Mouse (Mus musculus) neural tube, embryonic 12.5 days (tissue): Measurements from ENCODE around the gene Ap5z1. TPM values are rescaled to one million over a fixed set of nuclear protein-coding genes. Genes with fewer than 3 reads are reported as not detected.

Experiments
- ATAC-seq: fragments of 200-750 bp; cut with Nextera tagmentation; 2 replicates; pipeline ENCODE4 v1.8.0; 2017; ENCODE audit warnings: low read depth, mild to moderate bottlenecking, moderate TSS enrichment, moderate library complexity; ENCODE audit not compliant: low FRiP score
- H3K27ac ChIP-seq: fragments of 300-500 bp; sonication (generic); 2 replicates; pipeline ENCODE4 v1.5.1; 2016
- H3K27me3 ChIP-seq: fragments of 300-500 bp; sonication (generic); replicated peaks from 2 replicates; pipeline ENCODE4 v1.6.1; 2016; ENCODE audit warnings: mild to moderate bottlenecking
- H3K36me3 ChIP-seq: fragments of 300-500 bp; sonication (generic); 2 replicates; pipeline ENCODE4 v1.6.1; 2016; ENCODE audit warnings: mild to moderate bottlenecking
- H3K4me1 ChIP-seq: fragments of 300-500 bp; sonication (generic); 2 replicates; pipeline ENCODE4 v1.6.1; 2016
- H3K4me2 ChIP-seq: fragments of 300-500 bp; sonication (generic); replicated peaks from 2 replicates; pipeline ENCODE4 v1.6.1; 2016; ENCODE audit warnings: mild to moderate bottlenecking
- H3K4me3 ChIP-seq: fragments of 300-500 bp; sonication (generic); 2 replicates; pipeline ENCODE4 v1.5.1; 2016
- H3K9ac ChIP-seq: fragments of 300-500 bp; sonication (generic); 2 replicates; pipeline ENCODE4 v1.6.1; 2016; ENCODE audit warnings: mild to moderate bottlenecking
- H3K9me3 ChIP-seq: fragments of 300-500 bp; sonication (generic); 2 replicates; pipeline ENCODE4 v1.6.1; 2016; ENCODE audit warnings: mild to moderate bottlenecking
- WGBS: fragments of 180-500 bp; shearing (Covaris S2); methylation state at CpG from one replicate; pipeline ENCODE4 v1.1.7; 2016; 5-methylcytosine and 5-hydroxymethylcytosine counted together
- polyA plus RNA-seq: library from polyadenylated mRNA; unstranded; fragments of >200 nt; fragmentation: Nextera tagmentation; extraction: Ambion mirVana; gene quantifications from 2 replicates; pipeline ENCODE4 v1.2.1, GENCODE M21; 2016

The Ap5z1 gene
- polyA plus RNA-seq, 1 experiment from 2014 or later = 17.7 TPM

DNA sequence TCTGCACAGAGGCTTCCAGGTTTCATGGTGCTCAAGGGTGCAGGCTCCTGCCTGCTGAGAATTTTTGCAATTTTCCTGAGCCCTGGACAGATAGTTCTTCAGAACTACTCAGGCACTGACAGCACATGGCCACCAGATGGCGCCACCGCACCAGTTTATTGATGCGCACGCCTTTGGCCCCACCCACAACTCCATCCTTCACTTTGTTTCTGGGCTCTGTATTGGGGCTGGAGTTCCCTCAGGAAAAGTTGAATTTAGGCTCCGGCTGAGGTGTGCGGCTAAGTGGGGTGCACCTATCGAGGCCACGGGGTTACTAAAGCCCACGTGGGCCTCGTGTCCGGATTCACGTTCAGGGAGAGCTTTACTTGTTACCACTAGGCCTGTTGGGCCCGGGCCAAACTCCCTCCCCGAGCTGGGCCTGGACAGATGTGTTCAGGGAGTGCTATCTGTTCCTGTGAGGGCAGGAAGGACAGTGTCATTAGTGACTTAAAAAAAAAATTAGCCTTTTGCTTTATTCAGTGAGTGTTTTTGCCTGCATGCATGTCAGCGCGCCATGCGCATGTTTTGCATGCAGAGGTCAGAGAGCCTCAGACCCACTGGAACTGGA, 15.2 kb downstream of the Ap5z1 start:
- WGBS = 32% methylated on average over 17 of the region's 17 CpGs
- Histone ChIP-seq H3K9ac (no peak overlapping the region), H3K27ac (no peak overlapping the region), H3K36me3 (peaks cover 15% of the 10 kb centered on the region), H3K4me3 (no peak overlapping the region), H3K4me1 (peaks cover 4% of the 10 kb centered on the region; the same call in 1 of the 2 replicates), H3K4me2 (peak overlapping the region; percentile 43), H3K27me3 (no peaks in the 10 kb centered on the region), H3K9me3 (no peaks in the 10 kb centered on the region)
- ATAC-seq = peak; percentile 43

DNA sequence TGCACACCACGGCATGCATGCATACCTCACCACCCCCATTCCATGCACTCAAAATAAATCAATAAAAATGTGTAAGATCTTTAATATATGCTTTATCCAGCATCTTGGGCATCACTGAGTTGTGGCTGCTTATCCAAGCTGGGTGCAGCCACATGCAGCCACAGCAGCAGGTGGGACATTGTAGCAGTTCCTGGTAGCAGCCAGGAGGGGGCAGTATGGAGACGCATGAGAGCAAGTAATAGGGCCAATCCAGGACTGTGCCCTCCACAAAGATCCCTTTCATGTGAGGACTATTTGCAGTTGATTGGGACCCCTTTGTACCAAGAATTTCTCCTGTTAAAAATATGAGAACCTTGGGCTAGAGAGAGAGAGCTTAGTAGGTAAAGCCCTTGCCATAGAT, 18.8 kb downstream of the Ap5z1 start:
- H3K27ac ChIP-seq = no peak overlapping the region
- no peaks in the 10 kb centered on the region for H3K9me3 ChIP-seq
- 79% methylated on average over 2 of the region's 2 CpGs for WGBS
- no peak overlapping the region for H3K9ac ChIP-seq
- peaks cover 3% of the 10 kb centered on the region; the same call in 1 of the 2 replicates for H3K4me1 ChIP-seq
- H3K27me3 ChIP-seq = no peaks in the 10 kb centered on the region
- H3K36me3 ChIP-seq = no peaks in the 10 kb centered on the region
- no peak overlapping the region for H3K4me3 ChIP-seq
- no peak for ATAC-seq
- no peak overlapping the region for H3K4me2 ChIP-seq

DNA sequence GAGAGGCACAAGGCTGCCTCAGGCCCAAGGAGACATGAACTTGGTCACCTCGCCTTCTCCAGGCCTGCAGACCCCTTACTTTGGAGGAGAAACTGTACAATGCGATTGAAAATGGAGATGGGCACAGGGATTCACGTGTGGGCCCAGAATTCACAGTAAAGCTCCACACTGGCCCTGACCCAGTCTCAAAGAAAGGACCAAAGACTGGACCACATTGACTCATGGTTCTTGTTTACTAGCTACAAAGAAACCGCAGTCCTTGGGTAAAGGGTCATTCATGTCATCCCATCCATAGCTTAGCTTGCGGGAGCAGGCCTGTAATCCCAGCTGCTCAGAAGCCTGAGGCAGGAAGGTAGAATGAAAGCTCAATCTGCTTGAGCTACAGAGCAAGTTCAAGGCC, 19.8 kb downstream of the Ap5z1 start:
- Histone ChIP-seq H3K4me1 (peaks cover 3% of the 10 kb centered on the region; the same call in 1 of the 2 replicates), H3K27ac (no peak overlapping the region), H3K4me2 (no peak overlapping the region), H3K36me3 (0 out of 2 replicates have a peak, but pooled peaks cover 3% of the 10 kb centered on the region), H3K9ac (no peak overlapping the region), H3K4me3 (no peak overlapping the region), H3K9me3 (no peaks in the 10 kb centered on the region), H3K27me3 (no peaks in the 10 kb centered on the region)
- ATAC-seq = no peak
- 94% methylated on average over 5 of the region's 5 CpGs for WGBS

DNA sequence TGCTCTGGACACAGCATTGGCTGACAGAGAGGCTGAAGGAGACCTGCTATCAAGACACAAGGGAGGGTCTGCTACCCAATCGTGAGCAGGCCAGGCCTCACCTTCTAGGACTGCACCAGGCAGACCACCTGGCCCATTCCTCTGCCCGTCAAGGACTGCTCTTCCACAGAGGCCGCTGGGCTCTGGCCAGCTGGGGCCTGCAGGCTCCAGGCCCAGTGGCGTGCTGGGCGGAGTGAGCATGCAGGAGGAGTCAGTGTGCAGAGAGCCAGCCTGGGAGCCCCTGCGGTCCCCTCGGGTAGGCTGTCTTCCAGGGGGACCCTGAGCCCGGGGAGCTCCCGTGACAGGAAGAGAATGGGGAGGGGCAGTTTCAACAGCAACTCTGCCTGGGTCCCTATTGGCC, 22.9 kb downstream of the Ap5z1 start:
- Histone ChIP-seq H3K4me1 (no peaks in the 10 kb centered on the region), H3K4me2 (no peak overlapping the region), H3K4me3 (no peak overlapping the region), H3K27me3 (no peaks in the 10 kb centered on the region), H3K9me3 (no peaks in the 10 kb centered on the region), H3K9ac (no peak overlapping the region), H3K27ac (no peak overlapping the region), H3K36me3 (0 out of 2 replicates have a peak, but pooled peaks cover 3% of the 10 kb centered on the region)
- no peak for ATAC-seq
- 63% methylated on average over 9 of the region's 9 CpGs for WGBS

DNA sequence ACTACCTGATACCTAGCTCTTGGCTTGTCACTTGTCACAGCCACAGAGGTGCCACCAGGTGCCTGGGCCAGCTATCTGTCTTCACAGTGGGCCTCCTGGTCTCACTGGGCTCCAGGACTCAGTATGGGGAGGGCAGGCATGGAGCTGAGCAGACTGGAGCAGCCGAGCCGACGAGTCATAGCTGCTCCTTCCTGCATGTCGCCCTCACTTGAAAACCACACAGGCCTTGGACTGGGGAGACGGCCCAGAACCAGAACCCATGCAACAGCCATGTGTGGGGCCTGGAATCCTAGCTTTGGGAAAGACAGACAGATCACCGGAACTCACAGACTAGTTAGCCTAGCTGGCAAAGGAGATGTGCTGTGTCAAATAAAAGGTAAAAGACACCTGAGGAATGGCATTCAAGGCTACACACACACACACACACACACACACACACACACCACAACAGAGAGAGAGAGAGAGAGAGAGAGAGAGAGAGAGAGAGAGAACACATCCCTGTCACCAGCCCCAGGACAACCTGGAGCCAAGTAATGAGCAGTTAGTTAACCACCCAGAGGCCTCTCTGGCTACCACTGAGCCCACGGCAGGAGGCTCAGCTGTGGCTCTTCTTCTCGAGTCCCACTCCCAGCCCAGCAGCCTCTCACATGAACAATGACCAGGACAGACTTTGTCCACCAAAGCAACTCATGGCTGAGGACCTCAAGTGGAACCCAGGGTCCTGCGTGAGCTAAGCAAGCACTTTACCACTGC, 26.4 kb downstream of the Ap5z1 start:
- Histone ChIP-seq H3K9me3 (no peaks in the 10 kb centered on the region), H3K9ac (no peak overlapping the region), H3K36me3 (0 out of 2 replicates have a peak, but pooled peaks cover 3% of the 10 kb centered on the region), H3K4me2 (no peak overlapping the region), H3K4me1 (no peaks in the 10 kb centered on the region), H3K27ac (no peak overlapping the region), H3K4me3 (no peak overlapping the region), H3K27me3 (no peaks in the 10 kb centered on the region)
- WGBS = 78% methylated on average over 9 of the region's 9 CpGs
- ATAC-seq = no peak

DNA sequence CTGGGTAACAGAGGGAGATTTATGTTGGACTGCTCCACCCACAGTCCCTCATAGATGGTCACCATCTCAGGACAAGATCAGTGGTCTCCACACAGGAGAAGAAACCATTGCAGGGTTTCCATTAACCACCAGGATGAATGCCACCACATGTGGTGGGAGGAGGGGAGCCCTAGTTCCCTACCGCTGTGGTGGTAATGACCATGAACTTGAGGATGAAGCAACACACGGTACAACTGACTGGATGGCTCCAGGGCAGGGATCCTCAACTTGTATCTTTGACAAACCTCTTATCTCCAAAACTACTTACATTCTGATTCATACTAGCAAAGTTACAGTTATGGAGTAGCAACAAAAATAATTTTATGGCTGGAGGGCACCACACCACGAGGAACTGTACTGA, 29.6 kb downstream of the Ap5z1 start:
- Histone ChIP-seq H3K4me2 (no peak overlapping the region), H3K4me3 (no peak overlapping the region), H3K9ac (no peak overlapping the region), H3K4me1 (no peaks in the 10 kb centered on the region), H3K27me3 (no peaks in the 10 kb centered on the region), H3K9me3 (no peaks in the 10 kb centered on the region), H3K27ac (no peak overlapping the region), H3K36me3 (0 out of 2 replicates have a peak, but pooled peaks cover 2% of the 10 kb centered on the region)
- WGBS = 77% methylated on average over 3 of the region's 3 CpGs
- ATAC-seq = no peak

DNA sequence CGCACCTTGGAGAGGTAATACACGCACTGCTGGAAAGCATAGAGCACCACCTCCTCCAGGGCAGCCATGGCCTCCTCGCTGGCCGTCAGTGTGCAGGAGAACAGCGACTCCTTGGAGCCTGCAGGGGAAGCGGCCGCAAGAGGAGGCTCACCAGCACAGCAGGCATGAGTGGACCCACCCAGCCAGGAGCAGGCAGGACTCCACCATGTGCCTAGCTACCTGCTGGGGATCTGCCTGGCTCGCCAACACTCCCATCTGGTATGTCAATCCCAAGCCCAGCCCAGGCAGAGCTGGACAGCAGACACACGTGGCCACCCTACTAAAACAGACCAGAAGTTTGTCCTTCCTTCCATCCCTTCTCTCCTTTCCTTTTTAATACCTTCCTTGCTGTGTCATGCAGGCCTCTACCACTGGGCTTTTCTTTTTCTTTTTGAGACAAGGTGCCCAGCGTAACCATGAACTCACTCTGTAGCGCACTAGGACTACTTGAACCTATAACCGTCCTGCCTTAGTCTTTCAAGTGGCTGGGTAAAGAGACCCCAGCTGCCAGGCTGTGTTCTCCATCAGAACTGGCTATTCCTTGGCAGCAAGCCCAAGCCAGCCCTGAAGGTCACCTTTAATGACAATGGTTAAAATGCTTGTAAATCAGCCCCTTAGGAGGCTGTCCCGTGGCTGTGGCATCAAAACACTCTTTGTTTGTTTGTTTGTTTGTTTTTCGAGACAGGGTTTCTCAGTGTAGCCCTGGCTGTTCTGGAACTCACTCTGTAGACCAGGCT, 31.8 kb downstream of the Ap5z1 start:
- Histone ChIP-seq H3K9ac (no peak overlapping the region), H3K4me2 (no peak overlapping the region), H3K9me3 (no peaks in the 10 kb centered on the region), H3K27ac (no peak overlapping the region), H3K27me3 (no peaks in the 10 kb centered on the region), H3K4me1 (peaks cover 7% of the 10 kb centered on the region; the same call in 1 of the 2 replicates), H3K36me3 (no peaks in the 10 kb centered on the region), H3K4me3 (no peak overlapping the region)
- no peak for ATAC-seq
- 55% methylated on average over 14 of the region's 14 CpGs for WGBS

DNA sequence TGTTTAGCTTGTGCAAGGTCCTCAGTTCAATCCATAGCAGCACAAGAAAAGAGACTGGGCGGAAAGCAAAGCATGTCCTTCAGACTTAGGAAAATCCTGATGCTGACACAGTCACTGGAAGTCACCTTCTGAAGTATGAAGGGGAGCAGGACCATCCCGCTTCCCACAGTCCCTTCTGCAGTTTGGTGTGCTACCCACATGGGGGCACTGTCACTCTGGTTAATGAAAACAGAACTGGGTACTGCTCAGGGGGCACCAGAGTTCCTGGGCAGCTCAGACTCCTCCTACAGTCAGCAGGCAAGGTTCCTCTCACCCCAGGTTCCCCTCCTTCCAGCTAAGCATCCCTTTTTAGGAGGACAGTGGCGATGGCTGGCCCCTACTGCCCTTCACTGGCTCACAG, 35.2 kb downstream of the Ap5z1 start:
- H3K9ac ChIP-seq = no peak overlapping the region
- WGBS = 52% methylated on average over 3 of the region's 3 CpGs

DNA sequence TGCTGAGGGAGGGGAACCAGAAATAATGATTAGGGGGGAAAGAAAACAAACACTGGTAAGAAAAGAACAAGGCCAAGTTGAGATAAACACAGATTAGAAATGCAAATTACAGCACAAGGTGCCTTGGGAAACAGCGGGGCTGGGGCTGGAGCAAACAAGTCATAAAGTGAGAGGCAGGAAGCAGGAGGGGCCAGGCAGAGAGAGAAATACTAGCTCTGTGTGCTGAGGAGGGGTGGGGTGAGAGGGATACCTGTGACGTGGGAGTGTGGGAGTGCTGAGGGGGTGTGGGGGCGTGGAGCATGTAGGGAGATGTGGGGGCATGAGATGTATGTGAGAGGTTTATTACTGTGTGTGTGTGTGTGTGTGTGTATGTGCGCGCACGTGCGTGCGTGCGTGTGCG, 37.2 kb downstream of the Ap5z1 start:
- ATAC-seq = no peak
- Histone ChIP-seq H3K27me3 (no peaks in the 10 kb centered on the region), H3K36me3 (no peaks in the 10 kb centered on the region), H3K27ac (no peak overlapping the region), H3K9me3 (no peaks in the 10 kb centered on the region), H3K9ac (no peak overlapping the region; the same call in 1 of the 2 replicates), H3K4me1 (peaks cover 11% of the 10 kb centered on the region; the same call in 1 of the 2 replicates), H3K4me3 (no peak overlapping the region), H3K4me2 (no peak overlapping the region)
- WGBS = 71% methylated on average over 10 of the region's 10 CpGs

More for the DNA sequence above, 35.2 kb downstream of the Ap5z1 start:
- no peak for ATAC-seq
- peaks cover 11% of the 10 kb centered on the region; the same call in 1 of the 2 replicates for H3K4me1 ChIP-seq
- H3K27me3 ChIP-seq = no peaks in the 10 kb centered on the region
- H3K27ac ChIP-seq = no peak overlapping the region
- H3K36me3 ChIP-seq = no peaks in the 10 kb centered on the region
- H3K4me2 ChIP-seq = no peak overlapping the region
- H3K9me3 ChIP-seq = no peaks in the 10 kb centered on the region
- H3K4me3 ChIP-seq = no peak overlapping the region

DNA sequence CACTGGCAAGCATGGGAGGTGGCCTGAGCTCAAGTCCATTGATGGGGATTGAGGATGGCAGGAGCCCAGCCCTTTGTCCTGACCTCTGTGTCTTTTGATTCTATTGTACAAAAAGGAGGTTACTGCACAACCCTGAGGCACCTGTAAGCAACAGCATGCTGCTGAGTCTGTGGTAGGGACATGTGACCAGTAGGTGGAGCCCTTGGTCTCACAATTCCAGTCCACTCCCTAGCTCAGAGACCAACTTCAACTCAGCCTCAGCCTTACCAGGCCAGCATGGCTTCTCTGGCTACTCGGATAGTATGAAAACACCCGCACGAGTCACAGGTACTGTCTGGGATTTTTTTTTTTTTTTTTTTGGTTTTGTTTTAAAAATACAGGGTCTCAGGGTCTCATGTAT, 38.7 kb downstream of the Ap5z1 start:
- H3K27me3 ChIP-seq = no peaks in the 10 kb centered on the region
- H3K9ac ChIP-seq = no peak overlapping the region
- no peak overlapping the region for H3K4me3 ChIP-seq
- H3K4me1 ChIP-seq = peaks cover 11% of the 10 kb centered on the region; the same call in 1 of the 2 replicates
- 2% methylated on average over 3 of the region's 3 CpGs for WGBS
- ATAC-seq = peak; percentile 79
- no peak overlapping the region for H3K27ac ChIP-seq
- H3K36me3 ChIP-seq = peaks cover 2% of the 10 kb centered on the region
- H3K9me3 ChIP-seq = no peaks in the 10 kb centered on the region
- no peak overlapping the region for H3K4me2 ChIP-seq

DNA sequence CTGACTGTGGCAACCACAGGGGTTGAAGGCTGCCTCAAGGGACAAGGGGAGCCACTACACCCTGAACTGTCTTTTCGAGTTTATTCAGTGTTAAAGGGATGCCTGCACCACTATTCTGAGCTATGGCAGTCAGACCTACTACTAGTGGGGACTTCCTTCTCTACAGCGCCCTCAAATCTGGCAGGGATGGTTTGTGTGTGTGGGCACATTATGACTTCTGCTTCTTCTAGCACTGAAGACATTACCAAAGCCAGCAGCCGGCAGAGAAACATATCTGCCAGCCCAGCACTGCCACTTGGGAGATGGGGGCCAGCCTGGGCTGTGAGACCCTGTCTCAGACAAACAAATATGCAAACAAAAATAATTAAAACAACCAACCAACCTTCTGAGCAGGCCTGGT, 40.4 kb downstream of the Ap5z1 start:
- 82% methylated on average over 3 of the region's 3 CpGs for WGBS
- Histone ChIP-seq H3K4me2 (no peak overlapping the region), H3K9me3 (no peaks in the 10 kb centered on the region), H3K36me3 (peaks cover 2% of the 10 kb centered on the region), H3K4me3 (no peak overlapping the region), H3K27me3 (no peaks in the 10 kb centered on the region), H3K4me1 (peaks cover 16% of the 10 kb centered on the region), H3K9ac (no peak overlapping the region), H3K27ac (no peak overlapping the region)
- no peak for ATAC-seq
